Mouse (Mus musculus) liver, embryonic 16.5 days (tissue): ENCODE data around the gene Agap2. TPM values are rescaled to one million over a fixed set of nuclear protein-coding genes. Genes with fewer than 3 reads are reported as not detected.

ENCODE experiments used
- ATAC-seq: fragments of 200-750 bp; cut with Nextera tagmentation; 2 replicates; pipeline ENCODE4 v1.8.0; 2017; ENCODE audit warnings: low read depth, mild to moderate bottlenecking, moderate number of reproducible peaks, moderate library complexity
- H3K27ac ChIP-seq: fragments of 300-500 bp; sonication (generic); 2 replicates; pipeline ENCODE4 v1.5.1; 2014; ENCODE audit warnings: mild to moderate bottlenecking, low read length
- H3K27me3 ChIP-seq: fragments of 300-500 bp; sonication (generic); 2 replicates; pipeline ENCODE4 v1.6.1; 2014; ENCODE audit warnings: low read depth, low read length, mixed read lengths; ENCODE audit not compliant: control insufficient read depth, insufficient read depth
- H3K36me3 ChIP-seq: fragments of 300-500 bp; sonication (generic); 2 replicates; pipeline ENCODE4 v1.6.1; 2014; ENCODE audit warnings: mild to moderate bottlenecking; ENCODE audit not compliant: control insufficient read depth, insufficient read depth
- H3K4me1 ChIP-seq: fragments of 300-500 bp; sonication (generic); 2 replicates; pipeline ENCODE4 v1.6.1; 2014; ENCODE audit warnings: low read depth, low read length, mixed read lengths; ENCODE audit not compliant: control insufficient read depth
- H3K4me2 ChIP-seq: fragments of 300-500 bp; sonication (generic); 2 replicates; pipeline ENCODE4 v1.6.1; 2014; ENCODE audit warnings: low read depth, low read length, mixed read lengths
- H3K4me3 ChIP-seq: fragments of 300-500 bp; sonication (generic); 2 replicates; pipeline ENCODE4 v1.5.1; 2014; ENCODE audit warnings: low read depth, mild to moderate bottlenecking, low read length
- H3K9ac ChIP-seq: fragments of 300-500 bp; sonication (generic); 2 replicates; pipeline ENCODE4 v1.6.1; 2014; ENCODE audit warnings: low read depth, low read length
- H3K9me3 ChIP-seq: fragments of 300-500 bp; sonication (generic); replicated peaks from 2 replicates; pipeline ENCODE4 v1.6.1; 2016; ENCODE audit warnings: low read length; ENCODE audit not compliant: control insufficient read depth
- WGBS: fragments of 180-500 bp; shearing (Covaris S2); extraction: QIAGEN DNeasy Blood & Tissue Kit; methylation state at CpG from one replicate; pipeline ENCODE4 v1.1.7; 2014; ENCODE audit not compliant: insufficient replicate concordance; 5-methylcytosine and 5-hydroxymethylcytosine counted together
- polyA plus RNA-seq: library from polyadenylated mRNA; unstranded; fragments of >200 nt; fragmentation: Nextera tagmentation; extraction: Ambion mirVana; gene quantifications from 2 replicates; pipeline ENCODE4 v1.2.1, GENCODE M21; 2015

Gene Agap2
- polyA plus RNA-seq, 1 experiment from 2014 or later, result 1.2 TPM

GRCm38 (mm10) chr10:127120301-127121065 lies 45.4 kb downstream of the Agap2 start:
- Histone ChIP-seq H3K9ac (peak overlapping the region; percentile 84), H3K4me1 (peaks cover 32% of the 10 kb centered on the region), H3K27ac (peak overlapping the region; percentile 45), H3K9me3 (no peaks in the 10 kb centered on the region), H3K4me3 (peak overlapping the region; percentile 83), H3K27me3 (no peaks in the 10 kb centered on the region), H3K4me2 (peak overlapping the region; percentile 95), H3K36me3 (peaks cover 24% of the 10 kb centered on the region)
- peak; percentile 4; the same call in 1 of the 2 replicates for ATAC-seq
- WGBS, result 4% methylated on average over 34 of the region's 34 CpGs

- Histone ChIP-seq H3K9me3 (no peaks in the 10 kb centered on the region), H3K4me1 (peaks cover 36% of the 10 kb centered on the region), H3K4me3 (peak within 1 kb of the TSS; percentile 83), H3K27ac (peak within 1 kb of the TSS; percentile 92), H3K4me2 (peak within 1 kb of the TSS; percentile 95), H3K36me3 (peaks cover 21% of the 10 kb centered on the region), H3K9ac (peak within 1 kb of the TSS; percentile 84), H3K27me3 (no peaks in the 10 kb centered on the region)
- 0% methylated on average over 19 of the region's 19 CpGs for WGBS
- peak; percentile 97 for ATAC-seq
Observed at GRCm38 (mm10) chr10:127121066-127121477, 46.0 kb downstream of the Agap2 start, which contains the start of gene Os9. TSS of gene Os9 (minus strand) at chr10:127121131.

GRCm38 (mm10) chr10:127122018-127122417 lies 46.9 kb downstream of the Agap2 start:
- Histone ChIP-seq H3K27ac (peak overlapping the region; percentile 92), H3K4me1 (peaks cover 45% of the 10 kb centered on the region), H3K27me3 (no peaks in the 10 kb centered on the region), H3K9ac (no peak overlapping the region), H3K36me3 (peaks cover 18% of the 10 kb centered on the region), H3K9me3 (no peaks in the 10 kb centered on the region), H3K4me3 (no peak overlapping the region), H3K4me2 (peak overlapping the region; percentile 71; the same call in 1 of the 2 replicates)
- ATAC-seq, result no peak
- 68% methylated on average over 3 of the region's 3 CpGs for WGBS

DNA sequence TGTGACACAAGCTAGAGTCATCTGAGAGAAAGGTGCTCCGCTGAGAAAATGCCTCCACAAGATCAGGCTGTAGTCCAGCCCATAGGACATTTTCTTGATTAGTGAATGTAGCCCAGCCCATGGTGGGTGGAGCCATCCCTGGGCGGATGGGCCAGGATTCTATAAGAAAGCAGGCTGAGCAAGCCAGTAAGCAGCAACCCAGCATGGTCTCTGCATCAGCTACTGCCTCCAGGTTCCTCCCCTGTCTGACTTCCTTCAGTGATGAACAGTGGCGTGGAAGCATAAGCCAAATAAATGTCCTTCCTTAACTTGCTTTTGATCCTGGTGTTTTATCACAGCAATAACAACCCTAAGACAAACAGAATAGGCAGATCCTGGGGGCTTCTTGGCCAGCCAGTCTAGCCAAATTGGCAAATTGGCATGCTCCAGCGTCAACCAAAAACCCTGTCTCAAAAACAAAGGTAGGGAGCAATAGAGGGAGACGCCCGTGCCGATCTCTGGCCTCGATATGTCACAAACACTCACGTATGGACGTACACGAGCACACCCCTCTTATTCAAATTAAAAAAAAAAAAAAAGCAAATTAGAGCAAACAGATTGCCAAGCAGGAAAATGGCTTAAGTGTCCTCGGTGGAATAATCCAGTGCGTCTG lies 47.8 kb downstream of the Agap2 start:
- WGBS, result 29% methylated on average over 13 of the region's 13 CpGs
- H3K4me1 ChIP-seq, result peaks cover 52% of the 10 kb centered on the region
- peak; percentile 61 for ATAC-seq
- H3K9ac ChIP-seq, result peak overlapping the region; percentile 54
- peak overlapping the region; percentile 50 for H3K4me3 ChIP-seq
- peak overlapping the region; percentile 71 for H3K4me2 ChIP-seq
- H3K9me3 ChIP-seq, result no peaks in the 10 kb centered on the region
- peak overlapping the region; percentile 92 for H3K27ac ChIP-seq
- peaks cover 12% of the 10 kb centered on the region for H3K36me3 ChIP-seq
- H3K27me3 ChIP-seq, result no peaks in the 10 kb centered on the region

- Histone ChIP-seq H3K27ac (peak overlapping the region; percentile 92), H3K9ac (peak overlapping the region; percentile 54), H3K27me3 (no peaks in the 10 kb centered on the region), H3K4me3 (peak overlapping the region; percentile 50), H3K9me3 (no peaks in the 10 kb centered on the region), H3K4me2 (peak overlapping the region; percentile 71), H3K36me3 (peaks cover 11% of the 10 kb centered on the region), H3K4me1 (peaks cover 56% of the 10 kb centered on the region)
- ATAC-seq, result no peak
- 21% methylated on average over 4 of the region's 4 CpGs for WGBS
Observed at GRCm38 (mm10) chr10:127123436-127123805, 48.3 kb downstream of the Agap2 start.

DNA sequence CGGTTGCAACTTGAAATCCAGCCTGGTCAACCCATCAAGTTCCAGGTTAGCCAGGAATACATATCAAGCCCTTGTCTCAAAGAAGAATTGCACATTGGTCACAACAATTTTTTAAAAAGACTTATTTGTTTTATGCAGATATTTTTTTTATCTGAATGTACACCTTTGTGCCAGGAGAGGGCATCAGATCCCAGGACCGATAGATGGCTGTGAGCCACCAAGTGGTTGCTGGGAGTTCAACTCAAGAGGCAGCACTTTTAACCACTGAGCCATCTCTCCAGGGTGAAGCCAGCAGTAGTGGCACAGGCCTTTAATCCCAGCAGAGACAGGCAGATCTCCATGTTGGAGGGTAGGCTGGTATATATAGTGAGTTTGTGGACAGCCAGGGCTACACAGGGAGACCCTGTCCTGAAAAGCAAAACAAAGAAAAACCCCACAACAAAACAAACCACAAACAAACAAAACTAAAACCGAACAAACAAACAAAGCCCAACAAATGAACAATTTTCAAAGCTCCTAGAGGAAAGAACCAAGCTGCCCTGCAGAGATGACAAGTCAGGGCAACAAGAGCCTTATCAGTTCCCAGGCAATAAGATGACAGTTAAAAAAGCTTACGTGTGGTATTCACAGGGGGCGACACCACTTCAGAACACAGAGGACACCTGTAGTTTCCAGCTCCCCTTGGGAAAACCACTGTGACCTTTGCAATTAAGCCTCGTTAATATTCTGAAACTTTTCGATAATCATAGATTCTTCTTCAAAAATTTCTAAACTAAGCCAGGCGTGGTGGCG lies 50.3 kb downstream of the Agap2 start:
- no peaks in the 10 kb centered on the region for H3K27me3 ChIP-seq
- H3K9me3 ChIP-seq, result no peaks in the 10 kb centered on the region
- H3K4me2 ChIP-seq, result no peak overlapping the region
- H3K4me1 ChIP-seq, result peaks cover 50% of the 10 kb centered on the region
- no peak for ATAC-seq
- WGBS, result 37% methylated on average over 9 of the region's 9 CpGs
- H3K9ac ChIP-seq, result no peak overlapping the region
- H3K4me3 ChIP-seq, result no peak overlapping the region
- no peaks in the 10 kb centered on the region for H3K36me3 ChIP-seq
- peak overlapping the region; percentile 62 for H3K27ac ChIP-seq

GRCm38 (mm10) chr10:127126579-127126978 lies 51.5 kb downstream of the Agap2 start:
- WGBS, result 23% methylated on average over 5 of the region's 5 CpGs
- peak; percentile 32 for ATAC-seq
- Histone ChIP-seq H3K4me3 (no peak overlapping the region), H3K4me1 (peaks cover 48% of the 10 kb centered on the region), H3K27ac (peak overlapping the region; percentile 18), H3K9ac (no peak overlapping the region), H3K27me3 (no peaks in the 10 kb centered on the region), H3K9me3 (no peaks in the 10 kb centered on the region), H3K4me2 (no peak overlapping the region), H3K36me3 (no peaks in the 10 kb centered on the region)

GRCm38 (mm10) chr10:127127711-127128279 lies 52.7 kb downstream of the Agap2 start:
- no peak for ATAC-seq
- WGBS, result 44% methylated on average over 7 of the region's 7 CpGs
- Histone ChIP-seq H3K27ac (peak overlapping the region; percentile 32; the same call in 1 of the 2 replicates), H3K27me3 (no peaks in the 10 kb centered on the region), H3K9ac (no peak overlapping the region), H3K4me3 (no peak overlapping the region), H3K36me3 (no peaks in the 10 kb centered on the region), H3K4me2 (no peak overlapping the region), H3K4me1 (peaks cover 36% of the 10 kb centered on the region), H3K9me3 (no peaks in the 10 kb centered on the region)
